15 mouse cellular contexts compared by ENCODE assay signal in genomic region chr12:80878653-80879052, GRCm38 (mm10).
A peak's percentile ranks its signal among the peaks of the same experiment; 100 is the strongest.
DNase-seq lines count a peak whose midpoint lies in the region; ATAC-seq and TF ChIP-seq lines count a peak whose summit lies in the region.
"Had no signal": no experiment of that assay in that cellular context is flagged by ENCODE, and none has a peak within 500 bp of the region (broad histone marks: within the 10 kb centered on the region; RNA-seq: fewer than 3 reads in every experiment).

No protein-coding gene starts in this region.

- TF ChIP-seq POLR2A in heart, adult 2 months (IDR thresholded peaks at IDR 0.05; ENCODE audit: insufficient read depth, low read depth, low read length) = no peak
- no peak for TF ChIP-seq POLR2A in lung, adult 2 months (IDR thresholded peaks at IDR 0.05; ENCODE audit: borderline replicate concordance, extremely low read depth, low read depth, low read length)

- intact Hi-C loops in heart, adult 2 months (cut with DNase I) = no loop called here

- no peak for ATAC-seq in heart, embryonic 12.5 days (ENCODE audit: insufficient number of reproducible peaks, low FRiP score)
- ATAC-seq in lung, postnatal 0 days = no peak
- ATAC-seq in kidney, embryonic 15.5 days (replicated peaks; ENCODE audit: low FRiP score) = 0 out of 2 replicates have a peak, but pooled peaks have one; percentile 33
- ATAC-seq in stomach, embryonic 15.5 days (ENCODE audit: insufficient read depth, low FRiP score, low read depth) = no peak
- ATAC-seq: forebrain, embryonic 14.5 days; midbrain, embryonic 15.5 days had no signal

- peaks cover 20% of the 10 kb centered on the region for H3K4me1 ChIP-seq in heart, adult 2 months (ENCODE audit: control insufficient read depth, insufficient read depth, low read length)
- H3K4me1 ChIP-seq in heart, embryonic 12.5 days (replicated peaks) = peaks cover 22% of the 10 kb centered on the region
- 0 out of 2 replicates have a peak, but pooled peaks cover 3% of the 10 kb centered on the region for H3K4me1 ChIP-seq in lung, postnatal 0 days (ENCODE audit: insufficient read depth, low read depth, low read length)
- H3K4me1 ChIP-seq in lung, adult 2 months (ENCODE audit: control insufficient read depth, insufficient read depth, low read length) = peaks cover 9% of the 10 kb centered on the region
- no peaks in the 10 kb centered on the region; the same call in 1 of the 2 replicates for H3K4me1 ChIP-seq in kidney, embryonic 15.5 days
- no peaks in the 10 kb centered on the region for H3K4me1 ChIP-seq in stomach, embryonic 15.5 days
- H3K4me1 ChIP-seq: hindbrain, embryonic 13.5 days; midbrain, embryonic 15.5 days had no signal

- H3K27me3 ChIP-seq in heart, adult 2 months (ENCODE audit: control insufficient read depth, insufficient read depth, low read length) = no peaks in the 10 kb centered on the region
- no peaks in the 10 kb centered on the region for H3K27me3 ChIP-seq in heart, embryonic 12.5 days (replicated peaks)
- H3K27me3 ChIP-seq in lung, postnatal 0 days (replicated peaks; ENCODE audit: insufficient read depth, low read length) = no peaks in the 10 kb centered on the region
- H3K27me3 ChIP-seq in kidney, embryonic 15.5 days = no peaks in the 10 kb centered on the region
- no peaks in the 10 kb centered on the region for H3K27me3 ChIP-seq in stomach, embryonic 15.5 days (replicated peaks)
- H3K27me3 ChIP-seq: hindbrain, embryonic 13.5 days; midbrain, embryonic 15.5 days had no signal

- peak; percentile 22 for TF ChIP-seq CTCF in heart, adult 2 months (IDR thresholded peaks at IDR 0.05)
- no peak for TF ChIP-seq CTCF in lung, postnatal 0 days (IDR thresholded peaks at IDR 0.05)
- no peak for TF ChIP-seq CTCF in lung, adult 2 months (IDR thresholded peaks at IDR 0.05; ENCODE audit: insufficient read depth, low read length)

- DNase-seq in heart, adult 2 months = no peak
- no peak for DNase-seq in lung, postnatal 0 days (ENCODE audit: low spot score)
- DNase-seq in lung, adult 2 months = no peak
- DNase-seq in retina, postnatal 1 day = no peak
- no peak for DNase-seq in left cerebral cortex, adult 9 months (ENCODE audit: low spot score in 2 of 2)
- DNase-seq: adrenal gland, adult 8-10 months; lung, adult 18-20 months; thymus, postnatal 14 days had no signal

- H3K27ac ChIP-seq in heart, adult 2 months = peak overlapping the region; percentile 72
- no peak overlapping the region for H3K27ac ChIP-seq in heart, embryonic 12.5 days (ENCODE audit: poor library complexity, severe bottlenecking)
- 0 out of 2 replicates have a peak overlapping the region, but pooled peaks have one; percentile 38 for H3K27ac ChIP-seq in lung, postnatal 0 days (ENCODE audit: low read length)
- H3K27ac ChIP-seq in kidney, embryonic 15.5 days = no peak overlapping the region
- 0 out of 2 replicates have a peak overlapping the region, but pooled peaks have one; percentile 32 for H3K27ac ChIP-seq in stomach, embryonic 15.5 days
- H3K27ac ChIP-seq: hindbrain, embryonic 13.5 days; macrophage; midbrain, embryonic 15.5 days had no signal

- H3K36me3 ChIP-seq in heart, adult 2 months (ENCODE audit: control insufficient read depth, insufficient read depth, low read length) = peaks cover 43% of the 10 kb centered on the region
- H3K36me3 ChIP-seq in heart, embryonic 12.5 days = peaks cover 47% of the 10 kb centered on the region
- H3K36me3 ChIP-seq in lung, postnatal 0 days (ENCODE audit: insufficient read depth, low read length) = peaks cover 25% of the 10 kb centered on the region
- peaks cover 57% of the 10 kb centered on the region for H3K36me3 ChIP-seq in kidney, embryonic 15.5 days
- peaks cover 13% of the 10 kb centered on the region for H3K36me3 ChIP-seq in stomach, embryonic 15.5 days

- no peaks in the 10 kb centered on the region; the same call in 1 of the 2 replicates for H3K79me2 ChIP-seq in heart, adult 2 months (replicated peaks; ENCODE audit: control insufficient read depth, insufficient read depth, low read length)

- H3K4me3 ChIP-seq in heart, adult 2 months = no peak overlapping the region
- H3K4me3 ChIP-seq in heart, embryonic 12.5 days = no peak overlapping the region
- H3K4me3 ChIP-seq in lung, postnatal 0 days (ENCODE audit: low read depth, low read length) = no peak overlapping the region
- H3K4me3 ChIP-seq in lung, adult 2 months (replicated peaks; ENCODE audit: extremely low read depth, low read depth, low read length) = no peak overlapping the region
- H3K4me3 ChIP-seq in kidney, embryonic 15.5 days (replicated peaks) = no peak overlapping the region
- no peak overlapping the region for H3K4me3 ChIP-seq in stomach, embryonic 15.5 days (replicated peaks)
- H3K4me3 ChIP-seq: hindbrain, embryonic 13.5 days; midbrain, embryonic 15.5 days had no signal

- H3K9ac ChIP-seq in heart, adult 2 months (ENCODE audit: low read depth, low read length) = no peak overlapping the region; the same call in 1 of the 2 replicates
- no peak overlapping the region for H3K9ac ChIP-seq in heart, embryonic 12.5 days
- no peak overlapping the region for H3K9ac ChIP-seq in lung, postnatal 0 days (replicated peaks; ENCODE audit: low read depth)
- H3K9ac ChIP-seq in kidney, embryonic 15.5 days = no peak overlapping the region
- no peak overlapping the region for H3K9ac ChIP-seq in stomach, embryonic 15.5 days
- H3K9ac ChIP-seq: hindbrain, embryonic 13.5 days; midbrain, embryonic 15.5 days had no signal

- H3K9me3 ChIP-seq in heart, embryonic 12.5 days (replicated peaks) = no peaks in the 10 kb centered on the region
- no peaks in the 10 kb centered on the region for H3K9me3 ChIP-seq in lung, postnatal 0 days (ENCODE audit: low read length)
- H3K9me3 ChIP-seq in kidney, embryonic 15.5 days (replicated peaks) = no peaks in the 10 kb centered on the region
- no peaks in the 10 kb centered on the region for H3K9me3 ChIP-seq in stomach, embryonic 15.5 days
- H3K9me3 ChIP-seq: hindbrain, embryonic 13.5 days; midbrain, embryonic 15.5 days had no signal

- WGBS in heart, adult 2 months = 60% methylated on average over 3 of the region's 3 CpGs
- WGBS in heart, embryonic 12.5 days = 77% methylated on average over 3 of the region's 3 CpGs
- 73% methylated on average over 3 of the region's 3 CpGs for WGBS in lung, postnatal 0 days
- WGBS in lung, adult 2 months = 76% methylated on average over 3 of the region's 3 CpGs
- WGBS in kidney, embryonic 15.5 days = 79% methylated on average over 3 of the region's 3 CpGs
- 67% methylated on average over 3 of the region's 3 CpGs for WGBS in stomach, embryonic 15.5 days

- no peak overlapping the region for H3K4me2 ChIP-seq in heart, embryonic 12.5 days
- no peak overlapping the region for H3K4me2 ChIP-seq in lung, postnatal 0 days (replicated peaks; ENCODE audit: low read depth, low read length)
- H3K4me2 ChIP-seq in kidney, embryonic 15.5 days = no peak overlapping the region
- H3K4me2 ChIP-seq in stomach, embryonic 15.5 days = no peak overlapping the region
- H3K4me2 ChIP-seq: hindbrain, embryonic 13.5 days; midbrain, embryonic 15.5 days had no signal

- no peak for TF ChIP-seq EP300 in heart, adult 2 months (IDR thresholded peaks at IDR 0.05; ENCODE audit: insufficient read depth, low read depth, low read length)
- TF ChIP-seq EP300 in lung, postnatal 0 days (IDR thresholded peaks at IDR 0.05) = no peak

Comparison
In these comparisons a context has a peak if more than half of its experiments do, and no peak if none do; other contexts are left out.
1. H3K27ac ChIP-seq: peak in heart, adult 2 months (single experiment), lung, postnatal 0 days (single experiment) and stomach, embryonic 15.5 days (single experiment); none in heart, embryonic 12.5 days (single experiment) and kidney, embryonic 15.5 days (single experiment).